Mouse (Mus musculus): ENCODE data around the gene Gm36210. TPM values are rescaled to one million over a fixed set of nuclear protein-coding genes. Genes with fewer than 3 reads are reported as not detected.

The Gm36210 gene
- 0.44 and 0.48 TPM in 2 replicates for polyA plus RNA-seq (2012; rRNA removed)

DNA sequence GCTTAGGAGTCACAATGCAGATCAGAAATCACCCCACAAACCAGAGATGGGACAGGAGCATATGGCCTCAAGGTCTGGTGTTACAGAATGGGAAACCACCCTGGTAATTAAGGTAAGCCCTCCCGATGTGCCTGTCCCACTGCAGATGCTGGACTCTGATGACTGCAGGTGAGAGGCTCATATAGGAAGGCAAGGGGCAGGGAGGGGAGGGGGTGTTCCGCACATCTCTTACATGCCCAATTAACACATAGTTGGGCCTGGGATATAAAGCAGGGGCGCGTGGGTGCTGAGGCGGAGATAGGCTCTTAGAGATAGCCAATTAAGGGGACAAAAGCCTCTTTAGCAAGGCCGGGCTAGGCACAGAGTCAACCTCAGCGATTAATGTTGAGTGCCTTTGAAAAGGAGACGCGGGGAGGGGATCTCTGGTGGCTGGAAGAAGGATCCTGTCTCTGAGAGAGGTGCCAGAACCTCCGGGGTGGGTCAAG is at the start of gene Gm36210:
Gm36210 (minus strand) TSS at position 51 of the 485 bp plus-strand sequence.

DNA sequence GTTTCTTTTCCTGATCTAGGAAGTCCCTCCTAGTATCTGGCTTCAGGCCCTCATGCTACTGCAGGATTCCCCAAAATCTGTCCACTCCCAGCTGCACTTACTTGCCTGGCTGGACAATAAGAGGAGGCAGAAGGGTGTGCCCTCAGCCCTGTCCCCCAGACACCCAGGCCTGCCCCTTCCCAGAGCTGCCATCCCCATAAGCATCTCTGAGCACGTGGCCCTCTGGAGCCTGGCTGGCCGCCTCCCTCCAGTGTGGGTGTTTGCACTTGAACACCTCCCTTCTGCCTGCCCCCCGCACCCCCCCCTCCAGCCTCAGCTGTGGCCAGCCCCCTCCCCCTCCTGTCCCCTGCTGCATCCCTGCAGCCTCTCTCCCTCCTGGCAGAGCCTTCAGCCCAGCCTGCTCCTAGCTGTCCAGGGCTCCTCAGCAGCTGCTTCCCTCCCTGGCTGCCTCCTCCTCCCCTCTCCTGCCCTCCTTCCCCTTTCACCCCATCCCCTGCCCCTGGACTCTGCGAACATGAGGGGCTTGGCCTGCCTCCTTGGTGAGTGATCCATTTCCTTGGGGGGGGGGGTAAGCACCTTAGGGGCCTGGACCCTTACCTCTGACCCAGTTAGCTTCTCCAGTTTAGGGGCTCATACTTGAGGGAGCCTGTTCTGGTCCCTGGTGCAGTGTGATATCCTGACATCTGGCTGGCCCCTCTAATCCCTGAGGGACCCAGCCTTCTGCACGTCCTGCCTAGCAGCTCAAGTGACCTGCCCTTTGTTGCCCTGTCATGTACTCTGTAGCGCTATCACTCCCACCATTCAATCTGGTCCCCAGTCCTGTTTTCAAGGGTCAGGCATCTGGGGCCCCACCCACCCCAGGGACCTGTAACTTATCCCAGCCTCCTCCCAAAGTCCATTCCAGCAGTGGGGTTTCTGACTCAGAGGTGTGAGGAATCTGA is 19.4 kb upstream of the Gm36210 start, which contains the start of gene Ssc5d:
Ssc5d (plus strand) TSS at position 345 of the 941 bp plus-strand sequence.

DNA sequence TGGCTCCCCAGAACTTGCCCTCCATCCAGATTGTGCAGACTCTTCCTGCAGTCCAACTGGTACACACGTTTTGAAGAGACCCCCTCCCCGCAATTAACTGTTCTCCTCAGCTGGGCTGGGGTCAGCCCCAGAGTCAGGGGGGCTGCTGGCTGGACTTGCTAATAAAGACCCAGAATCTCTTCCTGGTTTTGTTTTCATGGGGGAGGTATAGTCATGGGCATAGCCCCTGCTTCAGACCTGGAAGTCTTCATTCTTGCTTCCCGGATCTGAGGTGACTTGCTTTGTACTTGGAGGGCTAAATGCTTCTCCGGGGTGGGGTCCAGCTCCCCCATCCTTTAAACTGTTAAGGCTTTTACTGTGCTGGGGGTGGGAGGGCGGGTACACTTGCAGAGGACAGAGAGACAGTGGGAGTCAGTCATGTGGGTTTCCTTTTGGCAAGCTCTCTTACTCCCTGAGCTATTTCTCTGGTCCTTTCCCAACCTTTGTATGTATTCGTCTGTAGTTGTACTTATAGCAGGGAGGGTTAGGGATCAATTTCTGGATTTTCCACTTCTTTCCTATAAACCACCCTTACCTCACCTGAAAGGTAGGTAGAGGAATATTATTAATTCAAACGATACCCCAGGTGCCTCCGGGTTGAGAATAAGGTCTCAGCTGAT is 15.6 kb upstream of the Gm36210 start, which contains the start of gene Nat14:
Nat14 (plus strand) TSS at position 205 of the 659 bp plus-strand sequence.

DNA sequence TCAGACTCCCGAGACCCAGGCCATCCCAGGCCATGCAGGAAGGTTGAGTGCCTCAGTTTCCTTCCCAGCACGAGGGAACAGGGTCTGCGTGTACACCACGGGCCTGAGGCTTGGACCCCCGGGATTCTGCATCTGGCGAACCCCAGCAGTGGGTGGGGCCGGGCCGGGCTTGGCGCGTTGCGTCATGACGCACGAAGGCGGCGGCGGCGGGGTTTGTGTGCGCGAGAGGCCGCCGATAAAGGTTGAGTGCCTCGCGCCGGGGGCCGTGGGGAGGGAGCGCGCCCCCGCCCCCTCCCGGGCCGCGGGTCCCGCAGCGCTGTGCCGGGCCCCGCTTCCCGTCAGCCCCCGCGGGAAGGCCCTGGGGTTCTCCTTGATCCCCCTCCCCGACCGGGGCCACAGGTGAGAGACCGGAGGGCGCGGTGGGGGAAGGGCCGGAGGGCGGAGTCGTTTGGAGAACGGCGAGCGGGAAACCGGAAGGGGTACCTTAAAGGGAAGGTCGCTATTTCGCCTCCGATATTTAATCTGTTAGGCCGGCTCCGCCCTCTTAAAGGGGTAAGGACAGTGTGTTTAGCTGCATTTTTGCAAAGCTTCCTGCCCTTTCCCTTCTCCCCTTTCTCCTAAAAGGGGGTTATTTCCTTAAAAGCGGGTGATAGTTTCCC is 8.8 kb upstream of the Gm36210 start, which contains the start of gene Zfp628:
Zfp628 (plus strand) TSS at position 211 of the 659 bp plus-strand sequence.

GRCm38 (mm10) chr7:4876753-4877221 is 29.5 kb downstream of the Gm36210 start, which contains the start of gene Isoc2a:
Gene Isoc2a (plus strand): TSS chr7:4877153.

DNA sequence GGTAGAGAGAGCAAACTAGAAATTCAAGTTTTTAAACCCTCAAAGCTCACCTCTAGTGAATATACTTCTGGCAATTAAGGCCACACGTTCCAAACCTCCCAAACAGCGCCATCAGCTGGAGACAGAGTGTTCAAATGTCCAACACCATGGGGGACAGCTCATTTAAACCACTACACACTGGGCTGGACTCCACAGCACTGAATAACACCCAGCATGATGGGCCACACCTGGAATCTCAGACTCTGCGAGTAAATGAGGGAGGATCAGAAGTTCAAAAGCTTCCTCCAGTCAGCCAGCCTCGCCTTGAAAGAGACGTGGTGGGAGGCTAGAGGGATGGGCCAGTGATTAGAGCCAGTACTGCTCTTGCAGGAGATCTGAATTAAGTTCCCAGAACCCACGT is 36.2 kb downstream of the Gm36210 start, which contains the start of gene Isoc2b:
Isoc2b (minus strand) TSS at position 126 of the 400 bp plus-strand sequence.

Other genes starting within 250 kb of the Gm36210 start
- gene Ppp6r1, start 247.5 kb downstream of the Gm36210 start, polyA plus RNA-seq (2012; rRNA removed) = 124 and 125 TPM in 2 replicates
- 85.5 and 91.1 TPM in 2 replicates for gene Hspbp1, start 221.4 kb downstream of the Gm36210 start, polyA plus RNA-seq (2012; rRNA removed)
- gene Brsk1, start 215.9 kb downstream of the Gm36210 start, polyA plus RNA-seq (2012; rRNA removed) = 12.9 and 13.8 TPM in 2 replicates
- 0.82 and 0.95 TPM in 2 replicates for gene Tmem150b, start 181.3 kb downstream of the Gm36210 start, polyA plus RNA-seq (2012; rRNA removed)
- gene Kmt5c, start 166.4 kb downstream of the Gm36210 start, polyA plus RNA-seq (2012; rRNA removed) = 189 and 218 TPM in 2 replicates
- gene Cox6b2, start 153.4 kb downstream of the Gm36210 start, polyA plus RNA-seq (2012; rRNA removed) = 26.8 and 59.2 TPM in 2 replicates
- gene Fam71e2, start 135.2 kb downstream of the Gm36210 start, polyA plus RNA-seq (2012; rRNA removed) = 0.05 and 0.06 TPM in 2 replicates
- 1.1 and 1.2 TPM in 2 replicates for gene Il11, start 123.7 kb downstream of the Gm36210 start, polyA plus RNA-seq (2012; rRNA removed)
- not detected in 2 replicates for gene Tmem190, start 123.6 kb downstream of the Gm36210 start, polyA plus RNA-seq (2012; rRNA removed)
- 88.3 and 125 TPM in 2 replicates for gene Tmem238, start 116.9 kb downstream of the Gm36210 start, polyA plus RNA-seq (2012; rRNA removed)
- gene Rpl28, start 113.6 kb downstream of the Gm36210 start, polyA plus RNA-seq (2012; rRNA removed) = 545 and 557 TPM in 2 replicates
- 228 and 308 TPM in 2 replicates for gene Ube2s, start 93.9 kb downstream of the Gm36210 start, polyA plus RNA-seq (2012; rRNA removed)
- 2.5 and 3.9 TPM in 2 replicates for gene Shisa7, start 61.8 kb downstream of the Gm36210 start, polyA plus RNA-seq (2012; rRNA removed)
- gene Isoc2b, start 36.3 kb downstream of the Gm36210 start, polyA plus RNA-seq (2012; rRNA removed) = 28.1 and 35.4 TPM in 2 replicates
- gene Isoc2a, start 29.4 kb downstream of the Gm36210 start, polyA plus RNA-seq (2012; rRNA removed) = 23.7 and 25.1 TPM in 2 replicates
- gene Zfp628, start 8.7 kb upstream of the Gm36210 start, polyA plus RNA-seq (2012; rRNA removed) = 37.7 and 42.3 TPM in 2 replicates
- 13.2 and 17.2 TPM in 2 replicates for gene Nat14, start 15.5 kb upstream of the Gm36210 start, polyA plus RNA-seq (2012; rRNA removed)
- 13.3 and 16.0 TPM in 2 replicates for gene Ssc5d, start 19.3 kb upstream of the Gm36210 start, polyA plus RNA-seq (2012; rRNA removed)
- 1.1 and 1.2 TPM in 2 replicates for gene Sbk2, start 57.9 kb upstream of the Gm36210 start, polyA plus RNA-seq (2012; rRNA removed)
- 0.76 and 1.1 TPM in 2 replicates for gene Sbk3, start 64.7 kb upstream of the Gm36210 start, polyA plus RNA-seq (2012; rRNA removed)
- 120 and 131 TPM in 2 replicates for gene Zfp579, start 89.6 kb upstream of the Gm36210 start, polyA plus RNA-seq (2012; rRNA removed)
- gene Zfp524, start 107.9 kb upstream of the Gm36210 start, polyA plus RNA-seq (2012; rRNA removed) = 33.1 and 43.6 TPM in 2 replicates
- gene Fiz1, start 108.2 kb upstream of the Gm36210 start, polyA plus RNA-seq (2012; rRNA removed) = 51.0 and 51.7 TPM in 2 replicates
- gene Gm44973, start 109.0 kb upstream of the Gm36210 start, polyA plus RNA-seq (2012; rRNA removed) = not detected in 2 replicates
- 66.1 and 69.1 TPM in 2 replicates for gene Zfp865, start 113.9 kb upstream of the Gm36210 start, polyA plus RNA-seq (2012; rRNA removed)
- 12.0 and 14.1 TPM in 2 replicates for gene Ccdc106, start 114.0 kb upstream of the Gm36210 start, polyA plus RNA-seq (2012; rRNA removed)
- gene 4632433K11Rik, start 127.6 kb upstream of the Gm36210 start, polyA plus RNA-seq (2012; rRNA removed) = not detected in 2 replicates
- gene Zfp784, start 131.9 kb upstream of the Gm36210 start, polyA plus RNA-seq (2012; rRNA removed) = 6.3 and 6.5 TPM in 2 replicates
- 73.6 and 77.5 TPM in 2 replicates for gene Zfp580, start 145.0 kb upstream of the Gm36210 start, polyA plus RNA-seq (2012; rRNA removed)
- gene U2af2, start 155.6 kb upstream of the Gm36210 start, polyA plus RNA-seq (2012; rRNA removed) = 225 and 253 TPM in 2 replicates
- 235 and 260 TPM in 2 replicates for gene Epn1, start 173.7 kb upstream of the Gm36210 start, polyA plus RNA-seq (2012; rRNA removed)
- gene Rfpl4, start 210.4 kb upstream of the Gm36210 start, polyA plus RNA-seq (2012; rRNA removed) = 2.3 and 4.7 TPM in 2 replicates
- 0.26 and 0.66 TPM in 2 replicates for gene Rasl2-9, start 219.4 kb upstream of the Gm36210 start, polyA plus RNA-seq (2012; rRNA removed)
- not detected in 2 replicates for gene Vmn1r55, start 243.2 kb upstream of the Gm36210 start, polyA plus RNA-seq (2012; rRNA removed)

Measured in ovary, adult 2 months (tissue).